In genomic region chr16:38057898-38058297, GRCm38 (mm10) we compare ENCODE assay signal across 26 mouse cellular contexts.
"Had no signal": no experiment of that assay in that cellular context is flagged by ENCODE, and none has a peak within 500 bp of the region (broad histone marks: within the 10 kb centered on the region; RNA-seq: fewer than 3 reads in every experiment).

No protein-coding gene starts in this region.

- H3K27me3 ChIP-seq: heart, embryonic 12.5 days; hindbrain, embryonic 13.5 days; hindbrain, embryonic 15.5 days; kidney, embryonic 15.5 days; limb, embryonic 13.5 days; limb, embryonic 15.5 days; liver, embryonic 13.5 days; liver, embryonic 15.5 days had no signal

- ATAC-seq: hindbrain, postnatal 0 days; intestine, embryonic 16.5 days had no signal

- H3K9me3 ChIP-seq: heart, embryonic 10.5 days; hindbrain, embryonic 13.5 days; hindbrain, embryonic 15.5 days; kidney, embryonic 15.5 days; limb, embryonic 13.5 days; limb, embryonic 15.5 days; liver, embryonic 13.5 days; liver, embryonic 15.5 days had no signal

- H3K4me3 ChIP-seq: gastrocnemius, adult 2 months; heart, embryonic 10.5 days; heart, embryonic 12.5 days; hindbrain, embryonic 13.5 days; hindbrain, embryonic 15.5 days; kidney, embryonic 15.5 days; limb, embryonic 13.5 days; limb, embryonic 15.5 days; liver, embryonic 13.5 days; liver, embryonic 15.5 days had no signal

- H3K4me1 ChIP-seq: heart, embryonic 10.5 days; heart, embryonic 12.5 days; hindbrain, embryonic 13.5 days; hindbrain, embryonic 15.5 days; kidney, embryonic 15.5 days; limb, embryonic 13.5 days; limb, embryonic 15.5 days; liver, embryonic 13.5 days; liver, embryonic 15.5 days had no signal

- DNase-seq: gastrocnemius, adult 2 months; gastrocnemius, postnatal 10 days; gastrocnemius, postnatal 25 days; heart, adult 18-20 months; heart, postnatal 14 days; heart, postnatal 36 days; kidney, adult 18-20 months; kidney, adult 9 months; kidney, postnatal 14 days; kidney, postnatal 36 days; layer of hippocampus, adult 9-11 months; layer of hippocampus, postnatal 36 days; left cerebral cortex, postnatal 4 days; liver, embryonic 13.5 days; lung, adult 18-20 months had no signal

- H3K9ac ChIP-seq: heart, embryonic 12.5 days; hindbrain, embryonic 13.5 days; hindbrain, embryonic 15.5 days; kidney, embryonic 15.5 days; limb, embryonic 13.5 days; limb, embryonic 15.5 days; liver, embryonic 13.5 days; liver, embryonic 15.5 days had no signal

- H3K4me2 ChIP-seq: heart, embryonic 12.5 days; hindbrain, embryonic 13.5 days; hindbrain, embryonic 15.5 days; kidney, embryonic 15.5 days; limb, embryonic 13.5 days; limb, embryonic 15.5 days; liver, embryonic 13.5 days; liver, embryonic 15.5 days had no signal

- H3K36me3 ChIP-seq: heart, embryonic 10.5 days; heart, embryonic 12.5 days; hindbrain, embryonic 13.5 days; hindbrain, embryonic 15.5 days; kidney, embryonic 15.5 days; limb, embryonic 13.5 days; limb, embryonic 15.5 days; liver, embryonic 13.5 days; liver, embryonic 15.5 days had no signal

- H3K27ac ChIP-seq: gastrocnemius, adult 2 months; heart, embryonic 10.5 days; hindbrain, embryonic 13.5 days; hindbrain, embryonic 15.5 days; hindbrain, postnatal 0 days; kidney, embryonic 15.5 days; kidney, postnatal 0 days; limb, embryonic 13.5 days; limb, embryonic 15.5 days; liver, embryonic 13.5 days; liver, embryonic 15.5 days had no signal
